Mouse (Mus musculus): ENCODE results near the gene Nmral1. TPM values are rescaled to one million over a fixed set of nuclear protein-coding genes. Genes with fewer than 3 reads are reported as not detected.
"Not testable (repeated sequence)": the region's sequence is repeated elsewhere in the genome, so short reads cannot be mapped to it uniquely, and the experiment has no call there.

Gene Nmral1
- total RNA-seq, 2 experiments from 2014 or later, result 14.5 to 15.2 TPM

GRCm38 (mm10) chr16:4713861-4714710 is 5.1 kb downstream of the Nmral1 start:
- DNase-seq, result no peak

- no peak for DNase-seq
These were observed 8.0 kb downstream of the Nmral1 start for GRCm38 (mm10) chr16:4711173-4711572.

- no peak for DNase-seq
These were observed 13.6 kb downstream of the Nmral1 start for GRCm38 (mm10) chr16:4705541-4705940.

GRCm38 (mm10) chr16:4702646-4703045 is 16.5 kb downstream of the Nmral1 start:
- no peak for DNase-seq

GRCm38 (mm10) chr16:4701211-4701610 is 17.9 kb downstream of the Nmral1 start:
- DNase-seq, result no peak

GRCm38 (mm10) chr16:4689371-4689770 is 29.8 kb downstream of the Nmral1 start:
- not testable (repeated sequence) for DNase-seq

- DNase-seq, result no peak
These were observed 34.7 kb downstream of the Nmral1 start for GRCm38 (mm10) chr16:4684457-4684791.

- peak; percentile 97 for DNase-seq
These were observed 35.3 kb downstream of the Nmral1 start for GRCm38 (mm10) chr16:4683581-4684456.

GRCm38 (mm10) chr16:4683193-4683580 is 36.0 kb downstream of the Nmral1 start:
- no peak for DNase-seq

- no peak for DNase-seq
These were observed 36.5 kb downstream of the Nmral1 start for GRCm38 (mm10) chr16:4682628-4683179.

GRCm38 (mm10) chr16:4680922-4681455 is 38.2 kb downstream of the Nmral1 start:
- not testable (repeated sequence) for DNase-seq

GRCm38 (mm10) chr16:4679121-4680018 is 39.8 kb downstream of the Nmral1 start, which contains the start of gene Coro7:
Gene Coro7 (minus strand): TSS chr16:4679777.
- DNase-seq, result peak; percentile 84 to 86

- no peak for DNase-seq
These were observed 41.1 kb downstream of the Nmral1 start for GRCm38 (mm10) chr16:4678080-4678479.

GRCm38 (mm10) chr16:4676836-4677235 is 42.3 kb downstream of the Nmral1 start:
- no peak for DNase-seq

GRCm38 (mm10) chr16:4674091-4674490 is 45.1 kb downstream of the Nmral1 start:
- DNase-seq, result no peak

- no peak for DNase-seq
These were observed 48.8 kb downstream of the Nmral1 start for GRCm38 (mm10) chr16:4670317-4670716.

GRCm38 (mm10) chr16:4667190-4667808 is 51.9 kb downstream of the Nmral1 start:
- DNase-seq, result peak; percentile 78 to 85

- DNase-seq, result no peak
These were observed 53.4 kb downstream of the Nmral1 start for GRCm38 (mm10) chr16:4665726-4666125.

GRCm38 (mm10) chr16:4663806-4664205 is 55.4 kb downstream of the Nmral1 start:
- DNase-seq, result no peak

GRCm38 (mm10) chr16:4661605-4662004 is 57.6 kb downstream of the Nmral1 start:
- no peak for DNase-seq
